1 mouse cellular context compared by ENCODE assay signal in the genomic region with DNA sequence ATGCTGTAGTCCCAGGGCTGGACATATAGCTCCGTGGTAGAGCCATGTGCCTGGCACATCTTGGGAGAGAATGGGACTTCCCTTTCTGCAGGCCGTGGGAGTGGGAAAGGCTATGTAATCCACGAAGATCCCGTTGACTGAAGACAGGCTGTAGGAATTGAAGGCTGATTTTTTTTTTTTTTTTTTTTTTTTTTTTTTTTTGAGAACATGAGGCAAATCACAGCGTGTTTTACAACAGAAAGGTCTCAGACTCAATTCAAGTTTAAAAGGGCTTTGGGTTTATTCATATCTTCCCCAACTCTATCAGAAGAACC.
A peak's percentile ranks its signal among the peaks of the same experiment; 100 is the strongest.
TF ChIP-seq lines count a peak whose summit lies in the region.

No protein-coding gene starts in this region.

TF ChIP-seq in MEL, 35 proteins besides CTCF, POLR2A, EP300 and RAD21:
- TF ChIP-seq MYB (IDR thresholded peaks at IDR 0.05; ENCODE audit: low read depth, low read length) (no peak), ZC3H11A (IDR thresholded peaks at IDR 0.05; ENCODE audit: low read depth, low read length) (no peak), GABPA (IDR thresholded peaks at IDR 0.05; ENCODE audit: low read depth, low read length) (no peak), MAZ (IDR thresholded peaks at IDR 0.05; ENCODE audit: low read depth, low read length) (no peak), CHD2 (IDR thresholded peaks at IDR 0.05; ENCODE audit: low read length) (no peak), TCF12 (IDR thresholded peaks at IDR 0.05; ENCODE audit: low read depth, low read length) (no peak), ZNF384 (IDR thresholded peaks at IDR 0.05; ENCODE audit: low read depth, low read length) (no peak), MYC (IDR thresholded peaks at IDR 0.05; ENCODE audit: low read depth, low read length) (peak; percentile 51; the same call in 1 of the 2 replicates), RCOR1 (IDR thresholded peaks at IDR 0.05; ENCODE audit: low read depth, low read length) (no peak), HCFC1 (IDR thresholded peaks at IDR 0.05; ENCODE audit: low read depth, low read length) (no peak), USF2 (IDR thresholded peaks at IDR 0.05; ENCODE audit: borderline replicate concordance in 1 of 2, insufficient read depth in 1 of 2, low read depth in 1 of 2, low read length in 2 of 2) (no peak), ZMIZ1 (IDR thresholded peaks at IDR 0.05; ENCODE audit: low read depth, low read length) (0 out of 2 replicates have a peak, but pooled peaks have one; percentile 1), USF1 (IDR thresholded peaks at IDR 0.05; ENCODE audit: low read depth, low read length) (no peak), SIN3A (IDR thresholded peaks at IDR 0.05; ENCODE audit: low read length) (no peak), TBP (IDR thresholded peaks at IDR 0.05; ENCODE audit: low read depth, low read length) (no peak), MEF2A (IDR thresholded peaks at IDR 0.05; ENCODE audit: extremely low read depth, insufficient replicate concordance, low read depth, low read length, poor library complexity, severe bottlenecking) (no peak), JUND (IDR thresholded peaks at IDR 0.05; ENCODE audit: low read depth, low read length) (no peak), MAX (IDR thresholded peaks at IDR 0.05; ENCODE audit: low read length) (no peak), MXI1 (IDR thresholded peaks at IDR 0.05; ENCODE audit: low read depth, low read length) (peak; percentile 47), NRF1 (IDR thresholded peaks at IDR 0.05; ENCODE audit: insufficient read depth, low read depth, low read length, poor library complexity, severe bottlenecking) (no peak)
TF ChIP-seq in MEL: peak in this region for 3.
